Mouse (Mus musculus): ENCODE data around the gene Arrb2. TPM values are rescaled to one million over a fixed set of nuclear protein-coding genes. Genes with fewer than 3 reads are reported as not detected.
"Not testable (repeated sequence)": the region's sequence is repeated elsewhere in the genome, so short reads cannot be mapped to it uniquely, and the experiment has no call there.

Gene Arrb2
- total RNA-seq, 2 experiments from 2014 or later, result 68.1 to 76.7 TPM

- DNase-seq (ENCODE audit: low spot score in 2 of 2), result no peak
Observed at GRCm38 (mm10) chr11:70443964-70444363, 11.5 kb downstream of the Arrb2 start.

- DNase-seq (ENCODE audit: low spot score in 2 of 2), result no peak
Observed at GRCm38 (mm10) chr11:70444667-70445066, 12.2 kb downstream of the Arrb2 start.

- no peak for DNase-seq (ENCODE audit: low spot score in 2 of 2)
Observed at GRCm38 (mm10) chr11:70446756-70447155, 14.3 kb downstream of the Arrb2 start.

GRCm38 (mm10) chr11:70447373-70447772, 14.9 kb downstream of the Arrb2 start:
- DNase-seq (ENCODE audit: low spot score in 2 of 2), result no peak

- no peak for DNase-seq (ENCODE audit: low spot score in 2 of 2)
Observed at GRCm38 (mm10) chr11:70450926-70451325, 18.5 kb downstream of the Arrb2 start.

GRCm38 (mm10) chr11:70451797-70452498, 19.5 kb downstream of the Arrb2 start, which contains the start of gene Med11:
Med11 (plus strand) TSS chr11:70451919.
- peak; percentile 93 to 97 for DNase-seq (ENCODE audit: low spot score in 2 of 2)

- DNase-seq (ENCODE audit: low spot score in 2 of 2), result no peak
Observed at GRCm38 (mm10) chr11:70453261-70454044, 21.0 kb downstream of the Arrb2 start.

- DNase-seq (ENCODE audit: low spot score in 2 of 2), result no peak
Observed at GRCm38 (mm10) chr11:70458688-70459600, 26.5 kb downstream of the Arrb2 start, which contains the start of gene Zmynd15. Zmynd15 (plus strand) TSS chr11:70459433.

- DNase-seq (ENCODE audit: low spot score in 2 of 2), result no peak
Observed at GRCm38 (mm10) chr11:70459601-70460101, 27.2 kb downstream of the Arrb2 start, which contains the start of gene Cxcl16. Cxcl16 (minus strand) TSS chr11:70459984.

GRCm38 (mm10) chr11:70463970-70464369, 31.5 kb downstream of the Arrb2 start:
- DNase-seq (ENCODE audit: low spot score in 2 of 2), result no peak

GRCm38 (mm10) chr11:70465211-70465610, 32.8 kb downstream of the Arrb2 start:
- no peak for DNase-seq (ENCODE audit: low spot score in 2 of 2)

GRCm38 (mm10) chr11:70465824-70466223, 33.4 kb downstream of the Arrb2 start:
- peak; percentile 27 for DNase-seq (ENCODE audit: low spot score in 2 of 2)

- no peak for DNase-seq (ENCODE audit: low spot score in 2 of 2)
Observed at GRCm38 (mm10) chr11:70467902-70468619, 35.6 kb downstream of the Arrb2 start.

- no peak for DNase-seq (ENCODE audit: low spot score in 2 of 2)
Observed at GRCm38 (mm10) chr11:70469764-70470163, 37.3 kb downstream of the Arrb2 start.

GRCm38 (mm10) chr11:70472716-70473115, 40.3 kb downstream of the Arrb2 start:
- DNase-seq (ENCODE audit: low spot score in 2 of 2), result no peak

- not testable (repeated sequence) for DNase-seq (ENCODE audit: low spot score in 2 of 2)
Observed at GRCm38 (mm10) chr11:70473291-70473690, 40.9 kb downstream of the Arrb2 start.

GRCm38 (mm10) chr11:70474872-70475534, 42.6 kb downstream of the Arrb2 start:
- DNase-seq (ENCODE audit: low spot score in 2 of 2), result no peak

GRCm38 (mm10) chr11:70485498-70485897, 53.1 kb downstream of the Arrb2 start:
- DNase-seq (ENCODE audit: low spot score in 2 of 2), result no peak

- no peak for DNase-seq (ENCODE audit: low spot score in 2 of 2)
Observed at GRCm38 (mm10) chr11:70487816-70488215, 55.4 kb downstream of the Arrb2 start.

- DNase-seq (ENCODE audit: low spot score in 2 of 2), result peak in 1 of 2 experiments; percentile 16
Observed at GRCm38 (mm10) chr11:70489138-70489537, 56.7 kb downstream of the Arrb2 start.

Measured in left cerebral cortex, adult 18-20 months (tissue).